Mouse (Mus musculus) right cerebral cortex, adult 18-20 months (tissue): Measurements from ENCODE around the gene Chpf2.

Experiments used
- DNase-seq: peaks from one replicate; pipeline ENCODE4 v3.0.0; 2022; ENCODE audit warnings: mixed read lengths

The Chpf2 gene

GRCm38 (mm10) chr5:24605321-24605979 lies 18.9 kb downstream of the Chpf2 start:
- no peak for DNase-seq

- no peak for DNase-seq
Observed at GRCm38 (mm10) chr5:24605980-24606665, 19.6 kb downstream of the Chpf2 start.

- DNase-seq: no peak
Observed at GRCm38 (mm10) chr5:24609388-24609787, 22.8 kb downstream of the Chpf2 start.

- no peak for DNase-seq
Observed at GRCm38 (mm10) chr5:24611366-24612301, 25.1 kb downstream of the Chpf2 start.

GRCm38 (mm10) chr5:24612302-24612649 lies 25.7 kb downstream of the Chpf2 start:
- DNase-seq: no peak

- DNase-seq: no peak
Observed at GRCm38 (mm10) chr5:24615097-24615496, 28.6 kb downstream of the Chpf2 start.

GRCm38 (mm10) chr5:24618921-24619320 lies 32.4 kb downstream of the Chpf2 start:
- DNase-seq: no peak

GRCm38 (mm10) chr5:24620116-24620515 lies 33.6 kb downstream of the Chpf2 start:
- no peak for DNase-seq

- DNase-seq: no peak
Observed at GRCm38 (mm10) chr5:24620626-24621025, 34.1 kb downstream of the Chpf2 start.

- no peak for DNase-seq
Observed at GRCm38 (mm10) chr5:24622386-24623040, 36.0 kb downstream of the Chpf2 start.

GRCm38 (mm10) chr5:24623041-24623985 lies 36.8 kb downstream of the Chpf2 start:
- DNase-seq: peak; percentile 40

GRCm38 (mm10) chr5:24623986-24624821 lies 37.7 kb downstream of the Chpf2 start, which contains the start of gene Smarcd3:
Gene Smarcd3, minus strand, starts transcription at chr5:24624411.
- DNase-seq: peak; percentile 85

- DNase-seq: no peak
Observed at GRCm38 (mm10) chr5:24624822-24625120, 38.2 kb downstream of the Chpf2 start.

GRCm38 (mm10) chr5:24629712-24630111 lies 43.2 kb downstream of the Chpf2 start:
- no peak for DNase-seq

- no peak for DNase-seq
Observed at GRCm38 (mm10) chr5:24635093-24635492, 48.6 kb downstream of the Chpf2 start.

GRCm38 (mm10) chr5:24635526-24636141 lies 49.1 kb downstream of the Chpf2 start:
- no peak for DNase-seq

- DNase-seq: no peak
Observed at GRCm38 (mm10) chr5:24636987-24637386, 50.4 kb downstream of the Chpf2 start.

- no peak for DNase-seq
Observed at GRCm38 (mm10) chr5:24638131-24638530, 51.6 kb downstream of the Chpf2 start.

GRCm38 (mm10) chr5:24639081-24639480 lies 52.5 kb downstream of the Chpf2 start:
- no peak for DNase-seq
